Mouse (Mus musculus) lung, postnatal 0 days (tissue): ENCODE measurements around the gene Mef2d.

Experiments
- CTCF ChIP-seq: IDR thresholded peaks from 2 replicates; pipeline ENCODE4 v1.5.1; 2016; ENCODE audit warnings: antibody characterized with exemption, mild to moderate bottlenecking
- EP300 ChIP-seq: IDR thresholded peaks from 2 replicates; pipeline ENCODE4 v1.6.1; 2016; ENCODE audit warnings: antibody characterized with exemption, mild to moderate bottlenecking, control low read depth

DNA sequence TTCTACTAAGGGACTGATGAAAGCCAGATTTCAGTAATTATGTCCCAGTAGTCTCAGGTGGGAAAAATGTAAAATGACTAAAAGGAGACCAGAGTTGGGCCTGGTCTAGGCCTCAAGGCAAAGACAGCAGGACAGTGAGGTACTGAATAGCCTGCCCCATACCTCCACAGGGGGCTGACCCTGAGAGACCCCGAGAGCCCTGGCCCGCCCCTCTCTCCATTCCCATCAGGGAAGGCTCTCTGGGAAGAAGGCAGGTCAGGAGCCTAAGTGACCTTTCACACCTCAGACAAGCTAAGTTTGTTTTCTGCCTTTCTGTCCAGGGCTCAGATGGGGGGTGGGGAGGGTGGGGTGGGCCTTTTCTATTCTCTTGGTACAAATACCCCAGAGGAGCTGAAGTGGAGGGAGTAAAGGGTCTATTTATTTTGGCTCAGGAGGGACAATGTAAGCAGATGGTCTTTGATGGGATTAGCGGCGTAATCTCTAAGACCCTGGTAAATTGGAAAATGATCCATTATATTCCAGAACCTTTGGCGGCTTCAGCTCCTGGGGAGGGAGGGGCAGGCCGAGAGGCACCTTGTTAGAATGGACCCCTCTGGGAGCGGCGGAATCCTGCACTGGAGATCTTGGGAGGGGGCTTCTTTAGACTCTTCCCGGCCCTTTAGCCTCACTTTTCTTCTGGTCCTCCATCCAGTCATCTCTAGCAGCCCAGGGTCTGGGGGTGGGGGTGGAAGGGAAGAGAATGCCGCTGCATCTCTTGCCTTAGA is 55.8 kb downstream of the Mef2d start:
- TF ChIP-seq CTCF (no peak), EP300 (no peak)
